Mouse (Mus musculus) lung, embryonic 14.5 days (tissue): ENCODE data around the gene Rasal2. TPM values are rescaled to one million over a fixed set of nuclear protein-coding genes. Genes with fewer than 3 reads are reported as not detected.

Experiments used
- ATAC-seq: fragments of 200-750 bp; cut with Nextera tagmentation; 2 replicates; pipeline ENCODE4 v1.8.0; 2017; ENCODE audit warnings: mild to moderate bottlenecking, moderate TSS enrichment, moderate library complexity; ENCODE audit not compliant: insufficient read depth
- DNase-seq: peaks from one replicate; pipeline ENCODE4 v3.0.0-alpha.2; 2015
- H3K27ac ChIP-seq: fragments of 300-500 bp; sonication (generic); 2 replicates; pipeline ENCODE4 v1.5.1; 2014; ENCODE audit warnings: low read depth, mild to moderate bottlenecking, moderate library complexity
- H3K27me3 ChIP-seq: fragments of 300-500 bp; sonication (generic); 2 replicates; pipeline ENCODE4 v1.6.1; 2014; ENCODE audit warnings: low read length, control low read depth; ENCODE audit not compliant: insufficient read depth
- H3K36me3 ChIP-seq: fragments of 300-500 bp; sonication (generic); 2 replicates; pipeline ENCODE4 v1.6.1; 2014; ENCODE audit warnings: control low read depth; ENCODE audit not compliant: insufficient read depth
- H3K4me1 ChIP-seq: fragments of 300-500 bp; sonication (generic); 2 replicates; pipeline ENCODE4 v1.6.1; 2014; ENCODE audit warnings: antibody characterized with exemption, control low read depth; ENCODE audit not compliant: insufficient read depth
- H3K4me2 ChIP-seq: fragments of 300-500 bp; sonication (generic); 2 replicates; pipeline ENCODE4 v1.6.1; 2014; ENCODE audit warnings: mild to moderate bottlenecking
- H3K4me3 ChIP-seq: fragments of 300-500 bp; sonication (generic); 2 replicates; pipeline ENCODE4 v1.5.1; 2014; ENCODE audit warnings: low read depth, low read length
- H3K9ac ChIP-seq: fragments of 300-500 bp; sonication (generic); 2 replicates; pipeline ENCODE4 v1.6.1; 2014
- H3K9me3 ChIP-seq: fragments of 300-500 bp; sonication (generic); 2 replicates; pipeline ENCODE4 v1.6.1; 2016; ENCODE audit warnings: low read depth, low read length, control low read depth
- CTCF ChIP-seq: IDR thresholded peaks from 2 replicates; pipeline ENCODE4 v1.5.1; 2016; ENCODE audit warnings: antibody characterized with exemption, low read depth
- WGBS: fragments of 180-500 bp; shearing (Covaris S2); extraction: QIAGEN DNeasy Blood & Tissue Kit; methylation state at CpG from one replicate; pipeline ENCODE4 v1.1.7; 2014; 5-methylcytosine and 5-hydroxymethylcytosine counted together
- polyA plus RNA-seq: library from polyadenylated mRNA; unstranded; fragments of >200 nt; fragmentation: Nextera tagmentation; extraction: Ambion mirVana; gene quantifications from 2 replicates; pipeline ENCODE4 v1.2.1, GENCODE M21; 2014

Rasal2 gene
- polyA plus RNA-seq, 1 experiment from 2014 or later, result 10.3 TPM

DNA sequence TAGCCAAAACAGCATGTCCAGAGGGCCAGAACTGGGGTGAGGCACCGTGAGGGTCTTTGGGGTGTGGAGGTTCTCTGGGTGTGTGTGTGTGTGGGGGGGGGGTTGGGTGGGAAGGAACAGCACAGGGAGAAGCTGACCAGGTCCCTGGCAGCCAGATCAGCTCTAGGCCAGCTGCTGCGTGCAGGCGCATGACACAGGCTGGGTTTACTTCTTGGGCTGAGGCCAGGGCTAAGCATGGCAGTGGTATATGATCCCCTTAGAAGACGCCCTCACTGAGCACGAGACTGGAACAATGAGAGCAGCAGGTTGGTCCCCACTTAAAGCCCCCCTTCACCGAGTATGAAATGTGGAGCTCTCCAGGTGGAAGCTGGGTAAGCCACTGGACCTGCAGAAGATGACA is 293.2 kb downstream of the Rasal2 start:
- no peak for DNase-seq
- ATAC-seq, result peak; percentile 32; the same call in 1 of the 2 replicates
- Histone ChIP-seq H3K4me3 (no peak overlapping the region), H3K36me3 (no peaks in the 10 kb centered on the region), H3K27ac (no peak overlapping the region), H3K9me3 (no peaks in the 10 kb centered on the region), H3K27me3 (no peaks in the 10 kb centered on the region), H3K4me2 (no peak overlapping the region), H3K4me1 (no peaks in the 10 kb centered on the region), H3K9ac (no peak overlapping the region)
- TF ChIP-seq CTCF, result no peak
- 66% methylated on average over 6 of the region's 6 CpGs for WGBS

DNA sequence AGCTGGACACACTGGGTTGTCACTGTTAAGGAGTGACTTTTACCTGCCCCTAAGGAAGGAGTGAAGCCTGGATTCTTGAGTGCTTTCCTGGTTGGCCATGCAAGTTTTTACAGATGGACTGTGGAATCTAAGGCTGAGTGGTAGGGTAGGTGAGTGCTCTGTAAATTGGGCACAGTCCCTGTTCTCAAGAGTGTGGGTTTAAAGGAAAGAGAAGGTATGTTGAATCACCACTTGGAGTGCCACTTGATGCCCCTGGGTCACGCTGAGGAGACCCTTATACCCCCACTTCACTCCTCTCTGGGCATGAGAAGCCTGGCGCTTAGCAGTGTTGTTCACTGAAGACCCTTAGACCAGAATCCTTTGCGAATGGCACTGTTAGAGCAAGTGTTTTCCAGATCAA is 295.0 kb downstream of the Rasal2 start:
- Histone ChIP-seq H3K27ac (no peak overlapping the region), H3K27me3 (no peaks in the 10 kb centered on the region), H3K36me3 (no peaks in the 10 kb centered on the region), H3K4me1 (no peaks in the 10 kb centered on the region), H3K4me2 (no peak overlapping the region), H3K4me3 (no peak overlapping the region), H3K9me3 (no peaks in the 10 kb centered on the region), H3K9ac (no peak overlapping the region)
- ATAC-seq (peak; percentile 63; the same call in 1 of the 2 replicates), DNase-seq (no peak)
- no peak for TF ChIP-seq CTCF
- 72% methylated on average over 3 of the region's 3 CpGs for WGBS

DNA sequence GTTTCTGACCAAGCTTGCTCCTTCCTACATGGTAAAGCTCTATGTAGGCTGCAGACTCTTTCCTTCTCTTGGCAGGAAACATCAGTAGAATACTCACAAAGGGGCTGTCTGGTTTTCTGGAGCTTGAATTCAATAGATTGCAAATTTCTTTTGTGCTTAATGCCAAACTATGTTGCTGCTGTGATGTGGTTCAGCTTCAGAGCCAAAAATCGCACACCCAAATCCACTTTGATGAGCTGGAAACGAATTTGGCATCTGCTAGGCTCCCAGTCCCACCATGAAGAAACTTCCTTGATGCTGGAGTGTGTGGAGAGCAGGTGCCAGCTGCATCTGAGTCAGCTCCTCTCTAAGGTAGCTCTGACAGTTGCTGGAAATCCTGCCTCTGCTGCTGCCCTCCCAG is 297.9 kb downstream of the Rasal2 start:
- no peak for DNase-seq
- TF ChIP-seq CTCF, result no peak
- Histone ChIP-seq H3K4me3 (no peak overlapping the region), H3K27me3 (no peaks in the 10 kb centered on the region), H3K27ac (no peak overlapping the region), H3K9me3 (no peaks in the 10 kb centered on the region), H3K4me1 (no peaks in the 10 kb centered on the region), H3K36me3 (no peaks in the 10 kb centered on the region), H3K9ac (no peak overlapping the region), H3K4me2 (no peak overlapping the region)
- 64% methylated on average over 2 of the region's 2 CpGs for WGBS
- no peak for ATAC-seq

DNA sequence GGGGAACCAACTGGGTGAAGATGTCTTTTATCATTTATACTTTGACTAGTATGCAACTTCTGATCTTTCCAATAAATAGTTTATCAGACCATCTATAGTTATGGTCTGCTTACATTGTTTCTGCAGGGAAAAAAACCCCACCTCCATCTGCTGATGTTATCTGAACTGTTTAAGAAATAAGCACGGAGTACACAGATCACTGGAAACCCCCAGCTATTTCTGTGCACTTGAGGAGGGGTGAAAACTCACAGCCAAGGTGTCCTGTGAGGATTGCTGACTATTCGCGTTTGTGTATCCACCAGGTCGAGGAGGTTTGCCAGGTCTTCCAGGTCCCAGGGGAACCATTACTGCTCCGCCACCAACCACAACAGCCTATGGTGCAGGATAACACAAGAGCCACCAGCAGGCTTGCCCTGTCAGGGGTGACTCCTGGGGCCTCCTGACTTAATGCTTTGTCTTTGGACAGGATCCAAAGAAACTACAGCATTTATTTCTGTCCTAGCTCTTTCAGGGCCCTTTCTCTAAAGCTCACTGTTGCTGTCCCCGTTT is 302.0 kb downstream of the Rasal2 start:
- H3K27me3 ChIP-seq, result no peaks in the 10 kb centered on the region
- no peak overlapping the region for H3K4me2 ChIP-seq

DNA sequence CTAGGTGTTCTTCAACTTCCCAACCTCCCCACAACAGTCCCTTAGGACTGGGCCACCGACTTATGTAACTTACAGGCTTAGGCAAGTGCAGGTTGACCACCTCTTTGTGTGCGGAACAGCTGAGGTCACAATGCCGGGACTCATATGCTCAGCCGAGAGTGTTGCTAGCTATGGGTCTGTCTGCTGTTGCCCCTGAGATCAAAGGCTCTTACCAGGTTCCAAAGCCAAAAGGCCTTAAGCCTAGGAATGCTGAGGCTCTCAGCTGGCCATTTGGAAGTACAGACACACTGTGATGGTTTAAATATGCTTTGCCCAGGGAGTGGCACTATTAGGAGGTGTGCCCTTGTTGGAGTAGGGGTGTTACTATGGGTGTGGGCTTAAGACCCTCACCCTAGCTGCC is 303.8 kb downstream of the Rasal2 start, which contains the start of gene Tex35:
Gene Tex35 (minus strand): TSS at position 101 of the 400 bp plus-strand sequence.
- no peaks in the 10 kb centered on the region for H3K4me1 ChIP-seq
- no peaks in the 10 kb centered on the region for H3K36me3 ChIP-seq
- H3K27ac ChIP-seq, result no peak within 1 kb of the TSS
- no peak within 1 kb of the TSS for H3K4me2 ChIP-seq
- H3K9ac ChIP-seq, result no peak within 1 kb of the TSS
- no peak for ATAC-seq
- 72% methylated on average over 4 of the region's 4 CpGs for WGBS
- no peak for DNase-seq
- no peaks in the 10 kb centered on the region for H3K9me3 ChIP-seq
- H3K4me3 ChIP-seq, result no peak within 1 kb of the TSS
- H3K27me3 ChIP-seq, result no peaks in the 10 kb centered on the region
- TF ChIP-seq CTCF, result no peak

More for the DNA sequence above, 302.0 kb downstream of the Rasal2 start:
- DNase-seq (peak; percentile 21), ATAC-seq (no peak)
- 57% methylated on average over 6 of the region's 6 CpGs for WGBS
- TF ChIP-seq CTCF, result no peak
- Histone ChIP-seq H3K4me1 (no peaks in the 10 kb centered on the region), H3K9ac (no peak overlapping the region), H3K9me3 (no peaks in the 10 kb centered on the region), H3K36me3 (no peaks in the 10 kb centered on the region), H3K4me3 (no peak overlapping the region), H3K27ac (no peak overlapping the region)

DNA sequence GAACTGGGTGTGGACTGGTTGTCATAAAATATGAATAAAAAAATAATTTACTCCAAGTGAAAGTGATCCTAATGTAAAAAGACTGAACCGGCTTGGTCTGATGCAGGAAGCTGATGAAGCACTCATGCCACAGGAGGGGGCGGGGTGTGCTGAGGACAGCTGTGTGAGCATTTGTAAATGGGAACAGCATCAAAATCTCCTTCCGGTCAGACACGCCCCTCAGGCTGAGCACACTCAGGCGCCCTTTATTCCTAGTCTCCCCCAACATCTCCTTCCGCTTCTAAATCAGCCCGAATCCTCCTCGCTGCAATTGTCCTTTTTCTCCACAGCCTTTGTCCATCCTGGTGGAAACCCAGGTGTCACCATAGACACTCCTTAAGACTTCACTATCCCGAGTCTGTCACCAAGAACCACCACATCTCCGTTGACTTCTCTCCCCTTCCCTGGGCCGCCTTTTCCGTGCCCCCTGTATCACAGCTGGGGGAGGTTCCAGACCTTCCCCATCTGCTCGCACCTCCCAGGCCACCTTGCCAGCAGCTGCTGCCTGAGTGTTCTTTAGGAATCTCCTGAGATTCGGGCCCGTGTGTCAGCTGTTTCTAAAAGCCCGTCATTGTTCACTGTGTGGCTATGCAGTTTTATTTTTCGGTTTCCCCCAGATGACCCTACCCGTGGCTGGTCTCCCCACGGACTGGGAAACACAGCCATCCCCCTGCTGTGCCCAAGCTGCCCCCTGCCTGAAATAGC is 311.1 kb downstream of the Rasal2 start:
- no peaks in the 10 kb centered on the region for H3K9me3 ChIP-seq
- TF ChIP-seq CTCF, result no peak
- no peaks in the 10 kb centered on the region for H3K4me1 ChIP-seq
- peak overlapping the region; percentile 42 for H3K9ac ChIP-seq
- peak overlapping the region; percentile 27 for H3K4me3 ChIP-seq
- ATAC-seq, result peak; percentile 91
- peak; percentile 79 for DNase-seq
- H3K36me3 ChIP-seq, result no peaks in the 10 kb centered on the region
- H3K4me2 ChIP-seq, result peak overlapping the region; percentile 68
- WGBS, result 8% methylated on average over 19 of the region's 19 CpGs
- no peak overlapping the region for H3K27ac ChIP-seq
- H3K27me3 ChIP-seq, result no peaks in the 10 kb centered on the region

DNA sequence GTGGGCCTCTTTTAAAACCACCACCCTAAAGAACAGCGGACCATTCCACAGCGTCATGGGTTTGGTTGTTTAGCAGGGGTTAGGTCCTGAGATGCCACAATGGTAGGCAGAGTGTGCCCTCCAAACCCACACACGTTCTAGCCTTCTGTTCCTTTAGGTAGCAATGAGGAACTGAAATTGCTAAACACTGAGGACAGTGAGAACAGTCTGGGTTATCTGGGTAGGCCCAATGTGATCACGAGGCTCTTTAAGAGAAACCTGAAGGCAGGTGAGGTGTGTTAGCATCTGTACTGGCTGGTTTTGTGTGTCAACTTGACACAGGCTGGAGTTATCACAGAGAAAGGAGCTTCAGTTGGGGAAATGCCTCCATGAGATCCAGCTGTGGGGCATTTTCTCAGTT is 316.9 kb downstream of the Rasal2 start:
- no peak for ATAC-seq
- no peak for TF ChIP-seq CTCF

More for the DNA sequence above, 316.9 kb downstream of the Rasal2 start:
- Histone ChIP-seq H3K9ac (no peak overlapping the region), H3K4me1 (no peaks in the 10 kb centered on the region), H3K36me3 (no peaks in the 10 kb centered on the region), H3K27me3 (no peaks in the 10 kb centered on the region), H3K9me3 (no peaks in the 10 kb centered on the region), H3K27ac (no peak overlapping the region), H3K4me2 (no peak overlapping the region), H3K4me3 (no peak overlapping the region)
- 79% methylated on average over 4 of the region's 4 CpGs for WGBS
- DNase-seq, result no peak
